Mouse (Mus musculus): ENCODE results near the gene 2510009E07Rik. TPM values are rescaled to one million over a fixed set of nuclear protein-coding genes. Genes with fewer than 3 reads are reported as not detected.

The 2510009E07Rik gene
- 10 to 100 TPM; 68.9 to 81.0 TPM for total RNA-seq (2021)

DNA sequence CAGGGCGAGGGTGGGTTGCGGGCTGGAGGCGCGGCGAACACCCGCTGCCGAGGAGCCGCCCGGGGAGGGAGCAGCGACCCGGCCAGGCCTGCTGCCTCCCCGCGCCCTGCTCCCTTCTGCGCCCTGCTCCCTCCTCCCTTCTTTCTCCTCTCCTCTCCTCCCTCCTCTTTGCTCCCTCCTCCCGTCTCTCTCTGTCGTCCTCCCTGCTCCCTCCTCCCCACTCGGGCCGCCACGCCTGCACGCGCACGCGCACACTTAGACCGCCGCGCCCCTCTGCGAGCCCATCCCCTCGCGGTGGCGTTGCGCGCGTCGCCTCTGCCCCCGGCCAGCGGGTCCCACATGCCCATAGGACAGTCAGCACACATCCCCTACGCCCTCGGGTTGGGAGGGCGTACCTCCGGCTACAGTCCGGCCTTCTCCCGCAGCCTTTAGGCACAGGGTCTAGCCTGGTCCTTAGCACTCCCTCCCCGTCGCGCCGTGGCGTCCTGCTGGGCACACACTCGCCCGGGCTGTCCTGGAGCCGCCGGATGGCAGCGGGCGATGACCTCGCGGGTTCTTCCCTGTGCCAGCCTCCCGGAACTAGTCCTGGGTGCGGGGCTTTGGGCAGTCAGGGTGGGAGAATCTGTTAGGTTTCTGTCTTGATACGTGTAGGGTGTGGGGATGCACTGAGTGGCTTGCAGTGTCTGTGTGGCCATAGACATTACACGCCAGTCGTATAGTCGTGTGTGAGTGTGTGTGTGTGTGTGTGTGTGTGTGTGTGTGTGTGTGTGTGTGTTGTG is at the start of gene 2510009E07Rik:
TSS of gene 2510009E07Rik (minus strand) at position 203 of the 779 bp plus-strand sequence.
- peak; percentile 96 for DNase-seq
- intact Hi-C loops (cut with DNase I), result no loop called here

DNA sequence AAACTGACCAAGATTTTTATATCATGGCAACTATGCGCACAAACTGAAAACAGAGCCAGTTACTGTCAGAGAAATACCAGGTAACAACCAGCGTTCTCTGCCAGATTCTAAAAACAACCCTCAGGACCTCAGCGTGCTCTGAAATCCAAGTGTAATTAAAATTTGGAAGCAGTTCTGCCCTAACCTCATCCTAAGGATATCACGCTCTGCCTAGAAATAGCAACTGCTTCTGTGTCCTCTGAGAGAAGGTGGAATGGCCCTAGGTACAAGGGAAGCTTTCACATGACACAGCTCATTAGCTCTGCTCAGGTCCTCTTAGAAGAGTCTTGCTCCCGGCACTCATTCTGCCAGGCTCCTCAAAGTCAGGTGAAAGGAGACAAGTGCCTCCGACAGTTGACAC is 48.9 kb upstream of the 2510009E07Rik start:
- DNase-seq, result no peak
- intact Hi-C loops (cut with DNase I), result no loop called here

DNA sequence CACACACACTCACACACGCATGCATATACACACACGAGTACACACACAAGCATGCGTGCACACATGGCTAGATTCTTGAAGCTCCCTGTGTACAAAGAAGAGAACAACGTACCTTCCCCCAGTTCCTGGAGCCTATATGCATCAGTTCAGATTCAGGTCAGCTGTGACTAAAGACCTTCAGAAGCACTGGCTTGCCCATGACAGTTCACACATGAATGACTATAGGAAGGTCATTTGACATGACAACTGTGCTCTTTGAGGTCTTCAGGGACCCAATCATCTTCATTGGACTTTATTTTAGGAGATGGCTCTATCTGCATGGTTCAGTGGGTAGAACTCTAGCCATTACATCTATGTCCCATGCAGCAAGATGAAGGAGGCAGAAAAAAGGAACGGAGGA is 48.4 kb upstream of the 2510009E07Rik start:
- intact Hi-C loops (cut with DNase I), result no loop called here
- no peak for DNase-seq

DNA sequence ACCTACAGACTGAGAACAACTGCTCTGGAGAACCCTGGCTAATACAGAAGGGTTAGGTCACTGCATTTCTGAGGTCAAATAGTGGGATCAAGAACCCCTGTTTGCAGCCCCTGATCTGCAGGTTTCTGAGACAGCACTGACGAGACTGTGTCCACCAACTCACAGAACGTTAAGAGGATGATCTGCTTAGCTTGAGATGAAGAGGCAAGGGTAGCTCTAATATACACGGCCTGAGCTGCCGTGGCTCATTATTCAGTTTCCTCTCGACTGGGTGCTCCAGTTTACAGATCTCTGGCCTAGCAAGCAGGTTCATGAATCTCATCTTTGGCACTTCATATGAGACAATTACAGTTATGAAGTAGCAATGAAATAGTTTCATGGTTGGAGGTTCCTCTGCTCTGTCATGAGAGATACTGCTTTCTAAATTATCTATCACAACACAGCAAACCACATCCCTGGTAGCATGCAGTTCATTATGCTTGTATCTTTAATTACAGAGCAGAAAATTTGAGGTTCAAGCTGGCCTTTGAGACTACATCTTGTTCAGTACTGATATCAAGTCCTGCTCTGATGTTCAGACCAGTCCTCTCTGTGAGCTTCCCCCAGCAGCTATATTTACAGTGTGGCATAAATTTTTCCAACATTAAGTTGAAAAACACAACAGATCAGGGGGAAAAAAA is 47.9 kb upstream of the 2510009E07Rik start:
- DNase-seq, result no peak
- intact Hi-C loops (cut with DNase I), result no loop called here

DNA sequence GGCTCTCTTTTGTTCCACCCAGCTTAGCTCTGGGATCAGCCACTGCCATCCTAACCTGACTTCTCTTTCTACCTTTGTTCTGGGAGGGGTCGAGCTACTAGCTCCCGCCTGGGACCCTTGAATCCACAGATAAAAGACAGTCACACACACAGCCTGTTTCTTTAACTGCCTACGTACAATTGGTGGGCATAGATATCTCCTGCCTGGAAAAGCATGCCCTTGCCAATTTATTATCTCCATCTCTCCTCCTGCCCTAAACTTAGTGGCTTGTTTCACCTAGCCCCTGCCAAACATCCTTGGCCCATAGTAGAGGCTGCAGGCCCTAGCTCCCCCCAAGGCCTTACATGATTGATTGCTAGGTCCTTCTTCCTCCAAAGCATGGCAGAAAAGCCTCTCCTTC is 47.1 kb upstream of the 2510009E07Rik start:
- intact Hi-C loops (cut with DNase I), result no loop called here

GRCm38 (mm10) chr16:21735638-21736037 is 41.2 kb upstream of the 2510009E07Rik start:
- DNase-seq, result no peak

More for the DNA sequence above, 47.1 kb upstream of the 2510009E07Rik start:
- no peak for DNase-seq

DNA sequence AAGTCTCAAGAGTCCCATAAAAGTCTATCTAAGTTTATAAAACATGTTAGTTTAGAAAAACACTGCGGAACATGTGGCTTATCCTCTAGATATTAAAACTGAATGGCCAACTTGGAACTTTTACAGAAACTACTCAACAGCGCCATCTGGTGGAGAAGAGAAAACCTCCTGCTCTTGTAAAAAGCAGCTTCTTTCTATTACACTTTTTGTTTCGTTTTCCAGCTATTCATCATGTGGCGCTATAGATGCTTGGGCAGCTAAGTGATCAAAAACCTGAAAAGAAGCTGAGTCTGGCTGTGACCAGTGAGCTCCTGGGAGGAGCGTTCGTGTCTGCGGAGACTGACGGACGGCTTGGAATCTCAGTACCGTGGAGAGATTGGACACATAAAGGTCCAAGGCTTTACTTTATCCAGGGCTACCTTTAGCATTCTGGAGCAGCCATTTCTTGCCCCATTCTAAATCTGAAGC is 33.5 kb upstream of the 2510009E07Rik start:
- DNase-seq, result peak; percentile 68
- intact Hi-C loops (cut with DNase I), result loop anchor here (5.0 to 10.0 kb wide), 2 partner anchors 113 to 241 kb away; no protein-coding TSS in a partner anchor

More at GRCm38 (mm10) chr16:21735638-21736037, 41.2 kb upstream of the 2510009E07Rik start:
- intact Hi-C loops (cut with DNase I), result no loop called here

GRCm38 (mm10) chr16:21727421-21727820 is 33.0 kb upstream of the 2510009E07Rik start:
- no peak for DNase-seq
- intact Hi-C loops (cut with DNase I), result loop anchor here (5.0 to 10.0 kb wide), 2 partner anchors 113 to 240 kb away; no protein-coding TSS in a partner anchor

DNA sequence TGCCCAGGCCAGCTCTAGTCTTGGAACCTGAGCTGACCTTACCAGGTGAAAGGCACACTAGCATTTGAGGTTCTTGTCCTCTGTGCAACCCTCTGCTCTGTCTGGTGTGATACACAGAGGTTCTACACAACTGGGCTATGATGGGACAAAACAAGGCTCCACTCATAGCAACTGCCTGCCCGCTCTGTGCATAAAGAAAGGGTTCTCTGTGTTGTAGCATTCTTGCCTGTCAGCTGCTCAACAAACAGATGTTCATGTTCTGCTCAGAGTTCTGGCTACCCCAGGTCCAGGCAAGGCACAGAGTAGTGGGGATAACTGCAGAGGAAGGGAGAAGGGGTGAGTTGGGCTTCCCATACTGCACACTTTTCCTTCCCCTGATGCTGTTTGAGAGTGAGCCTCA is 29.8 kb upstream of the 2510009E07Rik start:
- DNase-seq, result no peak
- intact Hi-C loops (cut with DNase I), result loop anchor here (10.0 kb wide), 1 partner anchor 109 kb away; no protein-coding TSS in a partner anchor

- intact Hi-C loops (cut with DNase I), result loop anchor here (10.0 kb wide), 1 partner anchor 105 kb away; no protein-coding TSS in a partner anchor
Observed at GRCm38 (mm10) chr16:21719770-21720169, 25.3 kb upstream of the 2510009E07Rik start.

DNA sequence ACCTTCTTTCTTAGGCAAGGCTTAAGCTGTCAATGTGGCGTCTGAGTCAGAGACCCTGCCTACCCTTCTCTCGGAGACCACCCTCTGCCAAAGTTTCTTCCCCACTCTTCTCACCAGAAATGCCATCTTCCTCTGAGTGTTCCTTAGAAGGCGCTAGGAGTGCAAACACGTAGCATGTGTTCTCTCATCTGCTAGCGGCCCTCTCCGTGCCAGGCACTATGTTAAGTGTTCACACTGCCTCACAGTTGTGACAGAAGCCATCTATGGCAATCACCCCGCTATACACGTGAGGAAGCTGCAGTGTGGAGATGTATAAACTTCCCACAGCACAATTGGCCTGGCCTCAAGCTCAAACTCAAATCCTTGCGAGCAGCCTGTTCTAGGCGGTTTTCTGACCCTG is 20.1 kb upstream of the 2510009E07Rik start:
- no peak for DNase-seq
- intact Hi-C loops (cut with DNase I), result no loop called here

More at GRCm38 (mm10) chr16:21719770-21720169, 25.3 kb upstream of the 2510009E07Rik start:
- DNase-seq, result no peak

GRCm38 (mm10) chr16:21710321-21710720 is 15.9 kb upstream of the 2510009E07Rik start:
- intact Hi-C loops (cut with DNase I), result no loop called here
- DNase-seq, result peak; percentile 41

- intact Hi-C loops (cut with DNase I), result no loop called here
- no peak for DNase-seq
Observed at GRCm38 (mm10) chr16:21704691-21705090, 10.2 kb upstream of the 2510009E07Rik start.

- no peak for DNase-seq
- intact Hi-C loops (cut with DNase I), result no loop called here
Observed at GRCm38 (mm10) chr16:21702314-21702690, 7.8 kb upstream of the 2510009E07Rik start.

DNA sequence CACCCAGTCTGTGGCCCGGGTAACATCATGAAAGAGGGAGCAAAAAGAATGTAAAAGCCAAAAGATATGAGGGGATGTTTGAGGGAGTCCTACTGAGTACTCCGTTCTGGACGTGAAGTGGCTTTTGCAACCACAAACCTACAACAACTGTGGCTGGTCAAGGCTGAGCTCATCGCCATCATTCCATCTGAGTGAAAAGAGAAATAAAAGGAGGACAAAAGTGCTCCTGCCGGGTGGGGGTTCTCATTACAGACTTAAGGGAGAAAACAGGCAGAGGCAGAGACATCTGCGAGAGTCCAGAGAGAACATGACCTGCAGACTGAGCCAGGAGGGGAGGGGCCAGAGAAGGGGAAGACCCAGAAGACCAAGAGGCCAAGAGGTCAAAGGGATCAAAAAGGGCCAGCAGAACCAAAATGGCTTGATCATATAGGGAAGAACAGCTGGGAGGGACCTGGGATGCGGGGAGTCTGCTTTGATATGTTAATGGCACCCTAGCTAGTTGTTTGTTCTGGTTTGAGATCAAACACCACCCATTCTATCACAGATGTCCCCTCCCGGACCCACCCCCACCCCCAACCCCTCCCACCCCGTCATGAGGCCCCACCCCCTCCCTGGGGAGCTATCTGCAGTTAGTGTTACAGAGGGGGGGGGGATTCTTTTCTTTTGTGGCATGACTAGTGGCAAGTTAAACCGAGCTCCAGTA is 7.3 kb upstream of the 2510009E07Rik start:
- no peak for DNase-seq

DNA sequence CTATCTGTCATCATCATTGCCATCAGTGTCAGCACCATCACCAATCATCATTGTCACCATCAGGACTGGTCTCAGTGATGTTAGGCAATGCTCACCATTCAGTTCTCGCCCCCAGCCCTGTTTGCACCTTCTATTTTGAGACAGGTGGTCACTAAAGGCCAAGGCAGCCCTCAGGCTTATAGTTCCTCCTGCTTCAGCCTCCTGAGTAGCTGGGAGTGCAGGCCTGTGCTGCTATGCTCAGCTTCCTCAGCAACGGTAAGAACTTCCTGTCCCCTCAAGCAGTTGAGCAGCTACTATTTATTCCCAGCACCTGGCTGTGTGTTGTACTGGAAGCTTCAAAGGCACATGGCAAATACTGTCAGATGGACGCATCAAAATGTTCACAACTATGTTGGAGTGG is 3.7 kb upstream of the 2510009E07Rik start:
- intact Hi-C loops (cut with DNase I), result no loop called here
- DNase-seq, result no peak

More for the DNA sequence above, 7.3 kb upstream of the 2510009E07Rik start:
- intact Hi-C loops (cut with DNase I), result no loop called here

GRCm38 (mm10) chr16:21696946-21697345 is 2.5 kb upstream of the 2510009E07Rik start:
- no peak for DNase-seq
- intact Hi-C loops (cut with DNase I), result no loop called here

DNA sequence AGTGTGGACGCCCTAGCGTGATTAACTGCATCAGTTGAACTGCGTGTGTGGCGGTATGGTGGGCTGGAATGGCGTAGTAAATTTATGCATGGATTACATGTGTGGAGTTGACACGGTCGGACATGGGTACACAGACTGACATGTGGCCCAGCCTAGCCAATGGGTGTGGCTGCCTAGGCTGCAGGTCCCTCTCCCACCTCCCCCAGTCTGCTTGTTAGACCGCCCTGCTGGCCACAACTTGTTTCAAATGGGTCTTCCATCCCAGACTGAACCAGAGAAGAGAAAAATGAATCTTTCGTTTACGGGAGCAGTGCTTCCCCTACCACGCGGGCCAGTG is 745 bp upstream of the 2510009E07Rik start:
- intact Hi-C loops (cut with DNase I), result no loop called here
- DNase-seq, result peak; percentile 72

DNA sequence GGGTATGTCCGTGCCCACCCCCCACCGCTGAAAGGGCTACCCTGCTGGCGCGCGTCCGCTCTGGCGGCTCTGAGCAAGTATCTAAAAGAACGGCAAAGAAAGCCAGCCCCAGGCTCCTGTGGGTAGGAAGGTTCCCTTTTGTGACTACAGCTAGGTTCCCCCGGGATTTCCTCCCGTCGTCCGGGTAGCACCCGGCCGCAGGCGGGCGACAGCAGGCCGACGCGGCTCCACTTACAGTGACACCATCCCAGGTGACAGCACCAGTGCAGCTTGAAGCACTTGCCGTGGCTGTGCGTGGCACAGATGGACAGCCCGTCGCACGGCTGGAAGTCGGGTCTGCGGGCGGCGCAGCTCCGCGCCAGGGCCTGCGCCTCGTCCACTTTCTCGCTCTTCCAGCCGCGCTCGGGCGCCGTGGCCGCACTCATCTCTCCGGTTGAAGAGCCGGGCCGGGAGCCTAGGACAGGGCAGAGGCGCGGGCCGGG is 443 bp downstream of the 2510009E07Rik start:
- intact Hi-C loops (cut with DNase I), result no loop called here
- DNase-seq, result peak; percentile 64

- intact Hi-C loops (cut with DNase I), result no loop called here
Observed at GRCm38 (mm10) chr16:21690216-21690755, 4.2 kb downstream of the 2510009E07Rik start.

DNA sequence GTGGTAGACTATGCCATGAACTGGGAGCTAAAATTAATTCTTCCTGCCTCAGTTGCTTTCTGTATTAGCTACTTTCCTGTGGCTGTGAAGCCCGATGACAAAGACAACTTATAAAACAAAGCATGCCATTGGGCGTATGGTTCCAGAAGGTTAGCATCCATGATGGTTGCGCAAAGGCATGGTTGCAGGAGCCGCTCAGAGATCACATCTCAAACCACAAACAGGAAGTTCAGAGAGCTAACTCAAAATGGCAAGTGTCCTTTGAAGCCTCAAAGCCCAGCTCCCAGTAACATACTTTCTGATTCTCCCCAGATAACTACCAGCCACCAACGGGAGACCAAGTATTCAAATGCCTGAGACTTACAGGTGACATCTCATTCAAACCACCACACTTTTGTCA is 5.3 kb downstream of the 2510009E07Rik start:
- DNase-seq, result no peak
- intact Hi-C loops (cut with DNase I), result no loop called here

More at GRCm38 (mm10) chr16:21690216-21690755, 4.2 kb downstream of the 2510009E07Rik start:
- DNase-seq, result no peak
